Mouse (Mus musculus) neural tube, embryonic 15.5 days (tissue): ENCODE measurements around the gene Upf1. TPM values are rescaled to one million over a fixed set of nuclear protein-coding genes. Genes with fewer than 3 reads are reported as not detected.

Source experiments
- ATAC-seq: fragments of 200-750 bp; cut with Nextera tagmentation; 2 replicates; pipeline ENCODE4 v1.8.0; 2017; ENCODE audit warnings: mild to moderate bottlenecking, moderate TSS enrichment, moderate library complexity; ENCODE audit not compliant: low FRiP score
- H3K27ac ChIP-seq: fragments of 300-500 bp; sonication (generic); replicated peaks from 2 replicates; pipeline ENCODE4 v1.5.1; 2015; ENCODE audit warnings: mild to moderate bottlenecking, inconsistent platforms
- H3K27me3 ChIP-seq: fragments of 300-500 bp; sonication (generic); replicated peaks from 2 replicates; pipeline ENCODE4 v1.6.1; 2015; ENCODE audit warnings: inconsistent platforms
- H3K36me3 ChIP-seq: fragments of 300-500 bp; sonication (generic); 2 replicates; pipeline ENCODE4 v1.6.1; 2015; ENCODE audit warnings: inconsistent platforms
- H3K4me1 ChIP-seq: fragments of 300-500 bp; sonication (generic); 2 replicates; pipeline ENCODE4 v1.6.1; 2015; ENCODE audit warnings: inconsistent platforms
- H3K4me2 ChIP-seq: fragments of 300-500 bp; sonication (generic); 2 replicates; pipeline ENCODE4 v1.6.1; 2015; ENCODE audit warnings: inconsistent platforms, mild to moderate bottlenecking, moderate library complexity
- H3K4me3 ChIP-seq: fragments of 300-500 bp; sonication (generic); replicated peaks from 2 replicates; pipeline ENCODE4 v1.5.1; 2015; ENCODE audit warnings: mild to moderate bottlenecking, inconsistent platforms
- H3K9ac ChIP-seq: fragments of 300-500 bp; sonication (generic); replicated peaks from 2 replicates; pipeline ENCODE4 v1.6.1; 2015; ENCODE audit warnings: mild to moderate bottlenecking, inconsistent platforms
- H3K9me3 ChIP-seq: fragments of 300-500 bp; sonication (generic); replicated peaks from 2 replicates; pipeline ENCODE4 v1.6.1; 2016; ENCODE audit warnings: inconsistent platforms
- WGBS: fragments of 180-500 bp; shearing (Covaris S2); methylation state at CpG from one replicate; pipeline ENCODE4 v1.1.7; 2015; ENCODE audit warnings: mixed read lengths; 5-methylcytosine and 5-hydroxymethylcytosine counted together
- polyA plus RNA-seq: library from polyadenylated mRNA; unstranded; fragments of >200 nt; fragmentation: Nextera tagmentation; extraction: Ambion mirVana; gene quantifications from 2 replicates; pipeline ENCODE4 v1.2.1, GENCODE M21; 2015

The Upf1 gene
- polyA plus RNA-seq, 1 experiment from 2014 or later: 11.8 TPM

DNA sequence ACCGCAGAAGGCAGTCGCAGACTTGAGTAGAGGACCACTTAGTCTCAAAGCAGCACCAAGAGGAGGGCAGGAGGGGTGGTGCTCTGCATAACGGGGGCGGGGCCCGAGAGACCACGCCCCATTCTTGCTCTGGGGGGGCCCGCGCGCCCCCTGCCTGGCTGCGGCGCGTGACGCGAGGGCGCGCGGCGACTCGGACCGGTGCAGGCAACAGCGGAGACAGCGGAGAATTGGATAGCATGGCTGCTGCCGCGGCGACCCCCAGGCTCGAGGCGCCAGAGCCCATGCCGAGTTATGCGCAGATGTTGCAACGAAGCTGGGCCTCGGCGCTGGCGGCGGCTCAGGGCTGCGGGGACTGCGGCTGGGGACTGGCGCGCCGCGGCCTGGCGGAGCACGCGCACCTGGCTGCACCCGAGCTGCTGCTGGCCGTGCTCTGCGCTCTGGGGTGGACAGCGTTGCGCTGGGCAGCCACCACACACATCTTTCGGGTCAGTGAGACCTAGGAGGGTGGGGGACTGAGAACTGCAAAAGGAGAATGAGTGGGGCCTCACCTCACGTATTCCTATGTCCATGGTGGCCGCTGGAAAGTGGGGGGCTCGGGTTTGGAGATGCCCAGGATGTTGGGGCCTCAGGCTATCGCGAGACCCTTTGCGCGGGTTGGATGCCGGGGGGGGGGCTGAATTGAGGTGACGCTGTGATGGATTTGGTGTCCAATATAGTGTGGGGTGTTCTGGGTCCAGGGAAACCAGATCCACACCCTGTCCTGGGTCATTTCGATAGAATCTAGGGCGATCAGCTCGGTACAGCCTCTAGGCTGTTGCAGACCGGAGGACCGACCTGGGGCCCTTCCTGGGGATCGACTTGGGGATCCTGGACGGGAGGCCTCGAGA lies 37.2 kb downstream of the Upf1 start, which contains the start of gene Cers1:
Cers1 (plus strand) TSS at position 152 of the 887 bp plus-strand sequence.
- ATAC-seq: peak; percentile 73
- Histone ChIP-seq H3K36me3 (peaks cover 49% of the 10 kb centered on the region), H3K9ac (peak within 1 kb of the TSS; percentile 56), H3K27ac (peak within 1 kb of the TSS; percentile 90), H3K4me2 (peak within 1 kb of the TSS; percentile 63), H3K4me3 (peak within 1 kb of the TSS; percentile 48), H3K9me3 (no peaks in the 10 kb centered on the region), H3K27me3 (no peaks in the 10 kb centered on the region), H3K4me1 (peaks cover 34% of the 10 kb centered on the region)
- 1% methylated on average over 66 of the region's 66 CpGs for WGBS

DNA sequence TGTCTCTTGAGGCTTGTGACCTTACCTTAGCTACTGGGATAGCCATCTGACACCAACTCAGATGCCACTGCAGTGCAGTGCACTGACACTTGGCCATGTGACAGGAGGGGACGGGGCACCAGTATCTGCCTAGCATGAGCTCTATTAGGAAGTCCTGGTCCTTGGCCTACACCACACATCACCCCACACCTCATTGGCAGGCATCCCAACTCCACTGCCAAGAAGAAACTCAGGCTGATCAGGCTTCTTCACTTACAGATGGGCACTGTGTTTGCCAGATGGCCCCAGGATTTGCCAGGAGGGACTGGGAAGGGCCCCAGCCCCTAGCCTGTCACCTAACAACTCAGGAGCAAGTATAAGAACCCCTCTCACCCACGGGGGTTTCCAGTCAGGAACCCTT lies 39.7 kb downstream of the Upf1 start:
- Histone ChIP-seq H3K9me3 (no peaks in the 10 kb centered on the region), H3K9ac (no peak overlapping the region), H3K4me1 (peaks cover 33% of the 10 kb centered on the region), H3K27me3 (no peaks in the 10 kb centered on the region), H3K27ac (no peak overlapping the region), H3K36me3 (peaks cover 49% of the 10 kb centered on the region), H3K4me2 (no peak overlapping the region), H3K4me3 (no peak overlapping the region; the same call in 1 of the 2 replicates)
- no peak for ATAC-seq
- 81% methylated on average over 2 of the region's 2 CpGs for WGBS

GRCm38 (mm10) chr8:70309311-70309710 lies 43.8 kb downstream of the Upf1 start:
- no peak overlapping the region for H3K4me3 ChIP-seq
- H3K36me3 ChIP-seq: peaks cover 82% of the 10 kb centered on the region
- ATAC-seq: no peak
- H3K27ac ChIP-seq: no peak overlapping the region
- H3K4me1 ChIP-seq: peaks cover 6% of the 10 kb centered on the region
- H3K9ac ChIP-seq: no peak overlapping the region
- 33% methylated on average over 2 of the region's 2 CpGs for WGBS
- no peaks in the 10 kb centered on the region for H3K27me3 ChIP-seq
- no peaks in the 10 kb centered on the region for H3K9me3 ChIP-seq
- no peak overlapping the region for H3K4me2 ChIP-seq

DNA sequence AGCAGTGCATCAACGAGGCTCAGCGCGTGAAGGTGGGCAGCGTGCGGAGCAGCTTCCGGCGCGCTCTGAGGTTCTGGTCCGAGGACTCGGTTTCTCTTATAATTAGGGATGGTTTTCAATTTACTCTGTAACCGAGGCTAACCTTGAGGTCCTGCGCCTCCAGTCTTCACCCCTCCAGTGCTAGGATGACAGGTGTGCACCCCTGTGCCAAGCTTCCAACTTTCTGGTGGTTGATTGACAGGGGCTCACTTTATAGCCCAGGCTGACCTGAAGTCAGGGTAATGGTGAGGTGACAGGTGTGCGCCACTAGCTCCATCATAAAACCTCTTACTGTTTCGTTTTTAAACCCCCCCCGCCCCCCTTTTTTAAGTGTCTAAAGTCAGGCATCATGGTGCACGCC lies 50.2 kb downstream of the Upf1 start:
- Histone ChIP-seq H3K27me3 (no peaks in the 10 kb centered on the region), H3K9ac (peak overlapping the region; percentile 57), H3K4me1 (peaks cover 32% of the 10 kb centered on the region), H3K36me3 (peaks cover 49% of the 10 kb centered on the region), H3K4me3 (peak overlapping the region; percentile 65), H3K4me2 (peak overlapping the region; percentile 92), H3K9me3 (no peaks in the 10 kb centered on the region), H3K27ac (peak overlapping the region; percentile 73)
- WGBS: 6% methylated on average over 16 of the region's 16 CpGs
- peak; percentile 30 for ATAC-seq

GRCm38 (mm10) chr8:70302358-70302890 lies 50.7 kb downstream of the Upf1 start, which contains the start of the genes Ddx49 and Cope:
Ddx49 (minus strand) TSS chr8:70302489.
Cope (plus strand) TSS chr8:70302518.
- H3K9ac ChIP-seq: peak within 1 kb of the TSS; percentile 57
- 0% methylated on average over 40 of the region's 40 CpGs for WGBS

DNA sequence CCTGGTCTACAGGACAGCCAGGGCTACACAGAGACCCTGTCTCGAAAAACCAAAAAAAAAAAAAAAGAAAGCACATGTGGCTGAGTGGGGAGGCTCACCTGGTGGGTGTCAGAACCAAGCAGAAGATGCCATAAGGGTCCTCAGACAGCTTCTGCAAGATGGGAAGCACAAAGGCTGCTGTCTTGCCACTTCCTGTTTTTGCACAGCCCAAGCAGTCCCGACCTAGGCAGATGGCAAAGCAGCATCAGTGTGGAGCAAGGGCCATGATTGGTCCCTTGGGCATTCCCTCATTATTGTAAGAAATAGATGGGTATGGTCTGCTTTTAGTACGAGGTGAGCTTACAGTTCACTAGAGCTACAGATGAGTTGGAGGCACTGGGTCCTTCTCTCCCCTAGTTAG lies 52.2 kb downstream of the Upf1 start:
- ATAC-seq: no peak
- Histone ChIP-seq H3K27me3 (no peaks in the 10 kb centered on the region), H3K36me3 (peaks cover 52% of the 10 kb centered on the region), H3K9me3 (no peaks in the 10 kb centered on the region), H3K27ac (no peak overlapping the region), H3K4me3 (no peak overlapping the region), H3K4me2 (peak overlapping the region; percentile 92; the same call in 1 of the 2 replicates), H3K9ac (no peak overlapping the region), H3K4me1 (peaks cover 32% of the 10 kb centered on the region)
- WGBS: 75% methylated on average over 3 of the region's 3 CpGs

More at GRCm38 (mm10) chr8:70302358-70302890, 50.7 kb downstream of the Upf1 start, which contains the start of the genes Ddx49 and Cope:
- Histone ChIP-seq H3K4me1 (peaks cover 32% of the 10 kb centered on the region), H3K4me2 (peak within 1 kb of the TSS; percentile 92), H3K4me3 (peak within 1 kb of the TSS; percentile 65), H3K36me3 (peaks cover 49% of the 10 kb centered on the region), H3K9me3 (no peaks in the 10 kb centered on the region), H3K27ac (peak within 1 kb of the TSS; percentile 73), H3K27me3 (no peaks in the 10 kb centered on the region)
- ATAC-seq: peak; percentile 94

- Histone ChIP-seq H3K4me2 (no peak overlapping the region), H3K27me3 (no peaks in the 10 kb centered on the region), H3K9me3 (no peaks in the 10 kb centered on the region), H3K4me3 (no peak overlapping the region), H3K4me1 (no peaks in the 10 kb centered on the region), H3K27ac (no peak overlapping the region), H3K9ac (no peak overlapping the region), H3K36me3 (peaks cover 83% of the 10 kb centered on the region)
- ATAC-seq: no peak
- WGBS: 79% methylated on average over 5 of the region's 5 CpGs
These were observed 59.1 kb downstream of the Upf1 start for GRCm38 (mm10) chr8:70293988-70294405.

DNA sequence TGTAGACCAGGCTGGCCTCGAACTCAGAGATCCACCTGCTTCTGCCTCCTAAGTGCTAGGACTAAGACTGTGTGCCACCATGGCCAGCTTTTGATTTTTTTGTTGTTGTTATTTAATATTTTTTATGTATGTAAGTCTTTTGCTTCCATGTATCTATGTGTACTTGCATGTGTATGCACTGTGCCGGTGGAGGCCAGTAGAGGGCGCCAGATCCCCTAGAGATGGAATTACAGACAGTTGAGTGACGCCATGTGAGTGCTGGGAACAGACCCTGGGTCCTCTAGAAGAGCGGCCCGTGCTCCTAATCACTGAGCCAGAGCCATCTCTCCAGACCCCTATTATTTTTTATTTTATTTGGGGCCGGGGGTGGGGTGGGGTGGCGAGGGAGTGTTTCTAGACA lies 66.3 kb downstream of the Upf1 start:
- peaks cover 39% of the 10 kb centered on the region for H3K36me3 ChIP-seq

GRCm38 (mm10) chr8:70285304-70285703 lies 67.8 kb downstream of the Upf1 start:
- no peak overlapping the region for H3K4me2 ChIP-seq
- H3K36me3 ChIP-seq: peaks cover 26% of the 10 kb centered on the region
- 97% methylated on average over 15 of the region's 15 CpGs for WGBS

More for the DNA sequence above, 66.3 kb downstream of the Upf1 start:
- Histone ChIP-seq H3K4me2 (no peak overlapping the region), H3K4me1 (peaks cover 26% of the 10 kb centered on the region), H3K4me3 (no peak overlapping the region), H3K27me3 (no peaks in the 10 kb centered on the region), H3K9ac (no peak overlapping the region), H3K9me3 (no peaks in the 10 kb centered on the region), H3K27ac (no peak overlapping the region)
- ATAC-seq: no peak
- 92% methylated on average over 8 of the region's 8 CpGs for WGBS

DNA sequence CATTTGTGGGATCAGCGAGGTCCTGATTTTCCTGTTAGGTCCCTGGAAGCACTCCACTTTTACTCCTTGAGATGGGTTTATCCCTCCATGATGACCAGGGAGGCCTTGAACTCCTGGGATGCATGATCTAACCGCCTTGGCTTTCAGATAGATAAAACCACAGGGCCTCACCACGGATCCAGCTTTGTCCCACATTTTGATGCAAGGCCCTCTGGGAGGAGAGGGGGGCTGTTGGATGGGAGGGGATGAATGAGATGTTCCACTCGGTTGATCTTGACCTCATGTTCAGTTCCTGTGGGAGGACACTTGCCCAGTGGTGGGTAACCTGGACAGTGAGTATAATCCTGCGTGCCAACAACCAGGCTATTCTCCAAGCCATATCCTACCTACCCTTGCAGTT lies 68.7 kb downstream of the Upf1 start:
- H3K9me3 ChIP-seq: no peaks in the 10 kb centered on the region
- peaks cover 26% of the 10 kb centered on the region for H3K4me1 ChIP-seq
- peaks cover 23% of the 10 kb centered on the region for H3K36me3 ChIP-seq
- H3K27me3 ChIP-seq: no peaks in the 10 kb centered on the region
- H3K4me3 ChIP-seq: peak overlapping the region; percentile 8; the same call in 1 of the 2 replicates
- peak overlapping the region; percentile 13; the same call in 1 of the 2 replicates for H3K4me2 ChIP-seq
- no peak for ATAC-seq
- no peak overlapping the region for H3K27ac ChIP-seq
- 72% methylated on average over 5 of the region's 5 CpGs for WGBS
- H3K9ac ChIP-seq: no peak overlapping the region

More at GRCm38 (mm10) chr8:70285304-70285703, 67.8 kb downstream of the Upf1 start:
- Histone ChIP-seq H3K4me3 (no peak overlapping the region), H3K9me3 (no peaks in the 10 kb centered on the region), H3K27ac (no peak overlapping the region), H3K9ac (no peak overlapping the region), H3K27me3 (no peaks in the 10 kb centered on the region), H3K4me1 (peaks cover 26% of the 10 kb centered on the region)
- ATAC-seq: no peak

DNA sequence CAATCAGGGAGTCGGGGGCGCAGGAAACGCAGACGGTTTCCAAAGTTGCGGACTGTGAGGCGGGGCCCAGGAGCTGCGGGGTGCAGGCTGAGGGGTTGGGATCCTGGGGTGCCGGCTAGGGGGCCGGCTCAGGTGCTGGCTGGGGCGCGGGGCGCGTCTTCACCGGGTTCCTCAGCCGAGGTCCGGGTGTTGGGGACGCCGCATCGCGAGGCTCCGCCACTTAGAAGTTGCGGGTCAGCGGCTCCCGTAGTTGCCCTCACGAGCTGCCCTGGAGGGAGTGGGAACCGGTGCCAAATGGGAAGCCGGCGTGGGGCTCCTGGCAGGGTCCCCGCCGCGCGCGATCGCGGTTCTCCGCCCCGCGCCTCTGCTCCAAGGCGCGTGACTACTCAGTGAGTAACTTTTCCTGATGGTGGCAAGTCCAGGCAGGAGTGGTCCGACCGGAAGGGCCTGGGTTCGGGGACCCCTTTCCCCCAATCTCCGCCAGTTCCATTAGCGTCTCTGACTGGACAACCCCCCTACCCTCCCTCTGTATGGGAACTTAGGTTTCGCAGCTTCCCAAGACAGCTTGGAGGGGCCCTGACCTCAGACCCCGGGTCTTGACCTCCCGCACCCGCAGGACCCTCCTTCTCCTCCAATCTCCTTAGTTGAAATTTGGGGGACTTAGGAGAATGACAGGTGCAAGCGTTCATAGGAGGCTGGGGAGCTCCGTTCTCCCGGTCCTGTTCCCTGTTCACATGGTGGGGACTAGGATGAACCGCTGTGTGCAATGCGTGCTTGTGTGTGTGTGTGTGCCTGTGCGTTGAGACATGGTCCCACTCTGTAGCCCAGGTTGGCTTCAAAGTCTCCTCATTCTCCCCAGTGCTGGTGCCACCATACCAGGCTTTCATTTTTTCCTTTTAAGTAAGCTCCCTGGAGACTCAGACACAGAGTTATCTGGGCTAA lies 69.7 kb downstream of the Upf1 start:
- Histone ChIP-seq H3K4me1 (peaks cover 26% of the 10 kb centered on the region), H3K9me3 (no peaks in the 10 kb centered on the region), H3K4me2 (peak overlapping the region; percentile 91), H3K36me3 (peaks cover 20% of the 10 kb centered on the region), H3K9ac (peak overlapping the region; percentile 84), H3K27me3 (no peaks in the 10 kb centered on the region), H3K4me3 (peak overlapping the region; percentile 83), H3K27ac (peak overlapping the region; percentile 67)
- peak; percentile 50 for ATAC-seq
- WGBS: under 1% methylated on average over 55 of the region's 55 CpGs
